Mouse (Mus musculus) lung, embryonic 15.5 days (tissue): ENCODE measurements around the gene Gm11032. TPM values are rescaled to one million over a fixed set of nuclear protein-coding genes. Genes with fewer than 3 reads are reported as not detected.
"Not testable (repeated sequence)": the region's sequence is repeated elsewhere in the genome, so short reads cannot be mapped to it uniquely, and the experiment has no call there.

Experiments used
- ATAC-seq: fragments of 200-750 bp; cut with Nextera tagmentation; 2 replicates; pipeline ENCODE4 v1.8.0; 2017; ENCODE audit warnings: moderate number of reproducible peaks, borderline replicate concordance; ENCODE audit not compliant: low FRiP score, low TSS enrichment; ENCODE audit errors: extremely low read depth
- H3K27ac ChIP-seq: fragments of 300-500 bp; sonication (generic); 2 replicates; pipeline ENCODE4 v1.5.1; 2015; ENCODE audit warnings: moderate library complexity, mild to moderate bottlenecking, inconsistent platforms
- H3K27me3 ChIP-seq: fragments of 300-500 bp; sonication (generic); 2 replicates; pipeline ENCODE4 v1.6.1; 2015; ENCODE audit warnings: inconsistent platforms
- H3K36me3 ChIP-seq: fragments of 300-500 bp; sonication (generic); 2 replicates; pipeline ENCODE4 v1.6.1; 2015; ENCODE audit warnings: inconsistent platforms
- H3K4me1 ChIP-seq: fragments of 300-500 bp; sonication (generic); 2 replicates; pipeline ENCODE4 v1.6.1; 2015; ENCODE audit warnings: inconsistent platforms
- H3K4me2 ChIP-seq: fragments of 300-500 bp; sonication (generic); 2 replicates; pipeline ENCODE4 v1.6.1; 2015; ENCODE audit warnings: inconsistent platforms, mild to moderate bottlenecking, moderate library complexity
- H3K4me3 ChIP-seq: fragments of 300-500 bp; sonication (generic); 2 replicates; pipeline ENCODE4 v1.5.1; 2015; ENCODE audit warnings: mild to moderate bottlenecking, inconsistent platforms
- H3K9ac ChIP-seq: fragments of 300-500 bp; sonication (generic); 2 replicates; pipeline ENCODE4 v1.6.1; 2015; ENCODE audit warnings: inconsistent platforms
- H3K9me3 ChIP-seq: fragments of 300-500 bp; sonication (generic); 2 replicates; pipeline ENCODE4 v1.6.1; 2016; ENCODE audit warnings: inconsistent platforms
- WGBS: fragments of 180-500 bp; shearing (Covaris S2); methylation state at CpG from one replicate; pipeline ENCODE4 v1.1.7; 2015; 5-methylcytosine and 5-hydroxymethylcytosine counted together
- polyA plus RNA-seq: library from polyadenylated mRNA; unstranded; fragments of >200 nt; fragmentation: Nextera tagmentation; extraction: Ambion mirVana; gene quantifications from 2 replicates; pipeline ENCODE4 v1.2.1, GENCODE M21; 2015

Gene Gm11032
- polyA plus RNA-seq = not detected in 2 replicates

- no peak for ATAC-seq
- no peak within 1 kb of the TSS for H3K27ac ChIP-seq
Measured at GRCm38 (mm10) chr11:4620017-4620485, at the start of gene Gm11032. Gm11032 (plus strand) TSS chr11:4620067.

DNA sequence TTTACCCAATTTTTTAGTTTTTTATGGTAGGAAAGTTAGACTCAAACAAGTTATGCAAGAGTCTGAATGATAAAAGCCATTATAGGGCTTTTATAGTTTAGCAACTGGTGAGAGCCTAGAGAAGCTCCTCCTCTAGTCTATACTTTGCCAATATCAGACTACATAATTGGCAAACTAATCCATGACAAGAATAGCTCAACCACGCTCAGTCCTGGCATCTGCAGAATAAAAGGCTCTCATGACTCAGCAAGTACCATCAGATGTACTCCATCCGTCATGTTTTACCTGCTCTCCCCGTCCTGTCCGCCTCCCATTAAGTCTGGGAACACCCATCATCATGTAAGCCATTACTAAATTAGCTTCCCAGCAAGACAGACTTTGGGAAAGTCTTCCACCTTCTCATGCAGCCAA lies 48.4 kb upstream of the Gm11032 start:
- Histone ChIP-seq H3K9ac (no peak overlapping the region), H3K27me3 (no peaks in the 10 kb centered on the region), H3K36me3 (no peaks in the 10 kb centered on the region), H3K4me2 (no peak overlapping the region), H3K9me3 (no peaks in the 10 kb centered on the region), H3K4me1 (peaks cover 3% of the 10 kb centered on the region; the same call in 1 of the 2 replicates), H3K4me3 (no peak overlapping the region), H3K27ac (no peak overlapping the region)
- no peak for ATAC-seq
- WGBS = 83% methylated on average over 4 of the region's 4 CpGs

More at GRCm38 (mm10) chr11:4620017-4620485, at the start of gene Gm11032:
- H3K4me1 ChIP-seq = no peaks in the 10 kb centered on the region
- no peak within 1 kb of the TSS for H3K4me3 ChIP-seq
- no peaks in the 10 kb centered on the region for H3K27me3 ChIP-seq
- H3K9ac ChIP-seq = no peak within 1 kb of the TSS
- 54% methylated on average over 16 of the region's 16 CpGs for WGBS
- no peaks in the 10 kb centered on the region for H3K36me3 ChIP-seq
- H3K9me3 ChIP-seq = no peaks in the 10 kb centered on the region
- H3K4me2 ChIP-seq = no peak within 1 kb of the TSS

GRCm38 (mm10) chr11:4576090-4576732 lies 43.7 kb upstream of the Gm11032 start:
- not testable (repeated sequence) for H3K36me3 ChIP-seq, H3K27ac ChIP-seq, H3K9ac ChIP-seq, H3K4me1 ChIP-seq, H3K4me3 ChIP-seq, H3K4me2 ChIP-seq, H3K9me3 ChIP-seq, ATAC-seq, H3K27me3 ChIP-seq
- WGBS = 68% methylated on average over 2 of the region's 2 CpGs

GRCm38 (mm10) chr11:4577079-4577478 lies 42.8 kb upstream of the Gm11032 start:
- Histone ChIP-seq H3K4me3 (no peak overlapping the region), H3K4me1 (no peaks in the 10 kb centered on the region), H3K27me3 (no peaks in the 10 kb centered on the region), H3K9ac (no peak overlapping the region), H3K9me3 (no peaks in the 10 kb centered on the region), H3K36me3 (no peaks in the 10 kb centered on the region), H3K27ac (no peak overlapping the region), H3K4me2 (no peak overlapping the region)
- no peak for ATAC-seq
- 86% methylated on average over 2 of the region's 2 CpGs for WGBS

DNA sequence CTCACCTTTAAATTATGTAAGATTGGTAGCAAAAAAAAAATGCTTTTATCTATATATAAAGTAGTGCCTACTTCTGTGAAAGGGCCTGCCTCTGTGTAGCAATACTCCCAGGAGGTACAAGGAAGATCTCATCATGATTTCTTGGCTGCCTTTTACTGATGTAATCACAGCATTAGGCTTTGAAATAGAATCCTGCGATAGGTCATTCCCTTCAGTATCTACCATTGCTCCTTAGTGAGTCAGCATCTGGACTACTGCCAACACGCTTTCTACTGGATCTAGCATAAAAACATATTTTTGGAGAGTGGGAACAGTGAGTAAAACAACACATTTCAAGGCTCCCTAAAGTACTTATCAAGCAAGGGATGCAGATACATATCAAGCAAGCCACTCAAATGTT lies 41.2 kb upstream of the Gm11032 start:
- no peak overlapping the region for H3K27ac ChIP-seq
- H3K27me3 ChIP-seq = no peaks in the 10 kb centered on the region
- H3K4me3 ChIP-seq = no peak overlapping the region
- H3K9me3 ChIP-seq = no peaks in the 10 kb centered on the region
- H3K9ac ChIP-seq = no peak overlapping the region
- H3K36me3 ChIP-seq = no peaks in the 10 kb centered on the region
- no peaks in the 10 kb centered on the region for H3K4me1 ChIP-seq
- H3K4me2 ChIP-seq = no peak overlapping the region
- ATAC-seq = no peak
- WGBS = 47% methylated on average over 2 of the region's 2 CpGs

- H3K4me2 ChIP-seq = no peak overlapping the region
- 0 out of 2 replicates have a peak, but pooled peaks cover 4% of the 10 kb centered on the region for H3K36me3 ChIP-seq
- ATAC-seq = no peak
- 78% methylated on average over 4 of the region's 4 CpGs for WGBS
- H3K27me3 ChIP-seq = no peaks in the 10 kb centered on the region
- no peak overlapping the region for H3K27ac ChIP-seq
- no peak overlapping the region for H3K4me3 ChIP-seq
- H3K9me3 ChIP-seq = no peaks in the 10 kb centered on the region
- H3K9ac ChIP-seq = no peak overlapping the region
- H3K4me1 ChIP-seq = peaks cover 18% of the 10 kb centered on the region
Measured at GRCm38 (mm10) chr11:4591811-4592210, 28.1 kb upstream of the Gm11032 start.

- Histone ChIP-seq H3K27ac (no peak overlapping the region), H3K4me1 (peaks cover 18% of the 10 kb centered on the region), H3K36me3 (no peaks in the 10 kb centered on the region), H3K9me3 (no peaks in the 10 kb centered on the region), H3K27me3 (no peaks in the 10 kb centered on the region), H3K9ac (peak overlapping the region; percentile 93), H3K4me3 (peak overlapping the region; percentile 72), H3K4me2 (peak overlapping the region; percentile 58)
- WGBS = 21% methylated on average over 5 of the region's 5 CpGs
- ATAC-seq = no peak
Measured at GRCm38 (mm10) chr11:4593491-4593848, 26.4 kb upstream of the Gm11032 start.

- Histone ChIP-seq H3K36me3 (no peaks in the 10 kb centered on the region), H3K27ac (peak overlapping the region; percentile 87), H3K9me3 (no peaks in the 10 kb centered on the region), H3K9ac (peak overlapping the region; percentile 93), H3K4me1 (peaks cover 18% of the 10 kb centered on the region), H3K4me3 (peak overlapping the region; percentile 72), H3K4me2 (peak overlapping the region; percentile 58), H3K27me3 (no peaks in the 10 kb centered on the region)
- peak; percentile 92 for ATAC-seq
- under 1% methylated on average over 45 of the region's 45 CpGs for WGBS
Measured at GRCm38 (mm10) chr11:4593849-4594607, 25.8 kb upstream of the Gm11032 start.

- ATAC-seq = peak; percentile 93
- Histone ChIP-seq H3K36me3 (no peaks in the 10 kb centered on the region), H3K4me2 (peak within 1 kb of the TSS; percentile 58), H3K9me3 (no peaks in the 10 kb centered on the region), H3K27ac (peak within 1 kb of the TSS; percentile 87), H3K27me3 (no peaks in the 10 kb centered on the region), H3K9ac (peak within 1 kb of the TSS; percentile 93), H3K4me3 (peak within 1 kb of the TSS; percentile 72), H3K4me1 (peaks cover 18% of the 10 kb centered on the region)
- 4% methylated on average over 48 of the region's 53 CpGs for WGBS
Measured at GRCm38 (mm10) chr11:4594608-4595500, 25.0 kb upstream of the Gm11032 start, which contains the start of gene Mtmr3. Mtmr3 (minus strand) TSS chr11:4594863.

DNA sequence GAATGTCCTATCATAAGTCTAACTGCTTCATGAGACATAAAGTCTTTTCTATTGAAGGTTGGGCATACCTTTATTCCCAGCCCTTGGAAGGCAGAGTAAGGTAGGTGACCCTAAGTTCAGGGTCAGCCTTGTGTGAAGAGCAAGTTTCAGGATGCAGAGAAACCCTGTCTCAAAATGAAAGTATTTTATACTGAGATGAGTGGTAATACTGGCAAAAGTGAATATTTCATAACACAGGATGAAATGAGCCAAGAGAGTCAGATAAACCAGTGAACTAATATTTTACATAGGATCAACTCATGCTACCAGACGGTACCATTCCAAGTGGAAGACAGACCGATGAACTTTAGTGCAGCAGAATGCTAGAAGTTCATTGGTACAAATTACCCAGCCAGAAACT lies 21.5 kb upstream of the Gm11032 start:
- no peak overlapping the region for H3K27ac ChIP-seq
- H3K9me3 ChIP-seq = no peaks in the 10 kb centered on the region
- H3K4me1 ChIP-seq = peaks cover 14% of the 10 kb centered on the region
- 76% methylated on average over 2 of the region's 2 CpGs for WGBS
- no peak overlapping the region for H3K4me3 ChIP-seq
- no peak overlapping the region for H3K9ac ChIP-seq
- H3K4me2 ChIP-seq = no peak overlapping the region
- H3K27me3 ChIP-seq = no peaks in the 10 kb centered on the region
- H3K36me3 ChIP-seq = no peaks in the 10 kb centered on the region
- ATAC-seq = no peak

DNA sequence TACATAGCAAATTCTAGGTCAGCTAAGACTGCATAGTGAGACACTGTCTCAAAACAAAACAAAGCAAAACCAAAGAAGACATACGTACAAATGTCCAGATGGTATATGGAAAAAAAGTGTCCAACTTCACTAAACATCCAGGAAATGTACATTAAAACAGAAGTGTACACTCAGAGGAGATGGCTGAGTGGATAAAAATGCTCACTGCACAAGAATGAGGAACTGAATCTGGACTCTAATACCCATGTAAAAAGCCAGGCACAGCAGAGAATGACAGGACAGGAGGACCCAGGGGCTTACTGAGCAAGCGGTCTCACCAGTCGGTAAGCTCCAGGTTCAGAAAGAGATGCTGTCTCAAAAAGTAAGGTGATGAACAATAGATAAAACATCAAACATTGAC lies 20.0 kb upstream of the Gm11032 start:
- ATAC-seq = no peak
- no peaks in the 10 kb centered on the region for H3K27me3 ChIP-seq
- H3K27ac ChIP-seq = no peak overlapping the region
- no peaks in the 10 kb centered on the region for H3K9me3 ChIP-seq
- 80% methylated on average over 3 of the region's 3 CpGs for WGBS
- no peak overlapping the region for H3K9ac ChIP-seq
- H3K4me3 ChIP-seq = no peak overlapping the region
- no peak overlapping the region for H3K4me2 ChIP-seq
- H3K4me1 ChIP-seq = peaks cover 19% of the 10 kb centered on the region
- H3K36me3 ChIP-seq = no peaks in the 10 kb centered on the region
